Mouse (Mus musculus): ENCODE data around the gene Sdhc. TPM values are rescaled to one million over a fixed set of nuclear protein-coding genes. Genes with fewer than 3 reads are reported as not detected.
"Not testable (repeated sequence)": the region's sequence is repeated elsewhere in the genome, so short reads cannot be mapped to it uniquely, and the experiment has no call there.

The Sdhc gene
- polyA plus RNA-seq, 1 experiment from 2014 or later: 259 TPM

DNA sequence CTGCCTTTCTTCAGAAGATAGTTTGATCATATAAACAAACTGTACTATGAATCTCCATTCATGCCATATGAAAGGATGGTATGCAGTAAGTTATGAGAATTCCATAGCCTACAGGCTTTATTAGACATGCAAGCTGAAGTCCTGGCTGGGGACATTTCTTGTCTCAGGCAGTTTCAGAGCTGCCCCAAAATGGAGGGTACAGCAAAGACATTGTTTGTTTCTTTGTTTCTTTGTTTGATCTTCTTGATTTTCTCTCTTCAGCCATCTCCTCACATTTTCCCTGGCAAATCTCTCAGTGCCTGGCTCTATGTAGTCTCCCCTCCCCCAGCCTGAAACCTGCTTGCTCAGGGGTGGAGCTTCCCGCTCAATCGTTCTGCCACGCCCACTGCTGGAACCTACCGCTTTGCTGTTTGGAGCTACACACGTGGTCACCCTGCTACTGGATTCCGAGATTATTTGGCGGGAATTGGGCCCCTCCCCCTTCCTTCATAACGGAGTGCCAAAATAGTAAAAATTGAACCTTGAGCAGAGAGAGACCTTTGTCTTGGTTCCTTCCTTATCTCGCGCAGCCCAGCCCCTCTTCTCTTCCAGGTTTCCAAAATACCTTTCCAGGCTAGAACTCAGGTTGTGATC lies 62.0 kb downstream of the Sdhc start:
- H3K4me2 ChIP-seq (replicated peaks; ENCODE audit: low read depth, low read length); ATAC-seq (ENCODE audit: low FRiP score); H3K9ac ChIP-seq (ENCODE audit: low read depth, low read length); H3K9me3 ChIP-seq (ENCODE audit: control insufficient read depth, low read length); H3K4me3 ChIP-seq (ENCODE audit: low read depth, low read length); H3K36me3 ChIP-seq (ENCODE audit: control insufficient read depth, insufficient read depth, low read length); H3K4me1 ChIP-seq (replicated peaks; ENCODE audit: control insufficient read depth, insufficient read depth, low read length); H3K27ac ChIP-seq (ENCODE audit: low read depth, low read length): not testable (repeated sequence)
- peak; percentile 27 for DNase-seq (ENCODE audit: low spot score)
- peaks cover 11% of the 10 kb centered on the region for H3K27me3 ChIP-seq (ENCODE audit: control insufficient read depth, insufficient read depth, low read length)
- 4% methylated on average over 10 of the region's 10 CpGs for WGBS

- under 1% methylated on average over 26 of the region's 26 CpGs for WGBS
- Histone ChIP-seq H3K4me1 (replicated peaks; ENCODE audit: control insufficient read depth, insufficient read depth, low read length) (no peaks in the 10 kb centered on the region), H3K4me3 (ENCODE audit: low read depth, low read length) (peak overlapping the region; percentile 43), H3K27ac (ENCODE audit: low read depth, low read length) (no peak overlapping the region), H3K9me3 (ENCODE audit: control insufficient read depth, low read length) (no peaks in the 10 kb centered on the region), H3K36me3 (ENCODE audit: control insufficient read depth, insufficient read depth, low read length) (no peaks in the 10 kb centered on the region), H3K27me3 (ENCODE audit: control insufficient read depth, insufficient read depth, low read length) (peaks cover 15% of the 10 kb centered on the region), H3K4me2 (replicated peaks; ENCODE audit: low read depth, low read length) (peak overlapping the region; percentile 76), H3K9ac (ENCODE audit: low read depth, low read length) (peak overlapping the region; percentile 50; the same call in 1 of the 2 replicates)
- no peak for ATAC-seq (ENCODE audit: low FRiP score)
- DNase-seq (ENCODE audit: low spot score): peak; percentile 69
These were observed 64.7 kb downstream of the Sdhc start for GRCm38 (mm10) chr1:171085718-171086117.

GRCm38 (mm10) chr1:171081512-171082231 lies 68.7 kb downstream of the Sdhc start:
- 34% methylated on average over 7 of the region's 17 CpGs for WGBS
- DNase-seq (ENCODE audit: low spot score); H3K4me1 ChIP-seq (replicated peaks; ENCODE audit: control insufficient read depth, insufficient read depth, low read length); H3K36me3 ChIP-seq (ENCODE audit: control insufficient read depth, insufficient read depth, low read length); H3K4me3 ChIP-seq (ENCODE audit: low read depth, low read length); H3K4me2 ChIP-seq (replicated peaks; ENCODE audit: low read depth, low read length); H3K27ac ChIP-seq (ENCODE audit: low read depth, low read length); H3K9me3 ChIP-seq (ENCODE audit: control insufficient read depth, low read length); H3K9ac ChIP-seq (ENCODE audit: low read depth, low read length): not testable (repeated sequence)
- H3K27me3 ChIP-seq (ENCODE audit: control insufficient read depth, insufficient read depth, low read length): peaks cover 17% of the 10 kb centered on the region
- peak; percentile 31 for ATAC-seq (ENCODE audit: low FRiP score)

DNA sequence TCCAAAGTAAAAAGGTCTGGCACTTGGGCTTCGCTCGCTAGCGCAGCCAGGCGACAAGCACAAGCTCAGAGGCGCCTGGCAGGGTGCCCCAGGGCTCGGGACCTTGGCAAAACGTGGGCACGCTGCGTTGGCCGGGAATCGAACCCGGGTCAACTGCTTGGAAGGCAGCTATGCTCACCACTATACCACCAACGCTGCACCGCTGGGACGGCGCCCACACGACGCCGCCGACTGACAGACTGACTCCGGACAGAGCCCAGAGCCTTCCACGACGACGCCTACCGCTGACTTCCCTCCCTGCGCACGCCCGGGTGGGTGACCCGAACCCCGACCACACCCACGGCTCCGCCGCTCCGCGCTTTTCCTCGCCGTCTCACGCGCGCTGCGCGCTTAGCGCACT lies 70.6 kb downstream of the Sdhc start:
- not testable (repeated sequence) for H3K4me3 ChIP-seq (ENCODE audit: low read depth, low read length); H3K4me2 ChIP-seq (replicated peaks; ENCODE audit: low read depth, low read length); H3K27ac ChIP-seq (ENCODE audit: low read depth, low read length); H3K4me1 ChIP-seq (replicated peaks; ENCODE audit: control insufficient read depth, insufficient read depth, low read length); H3K9me3 ChIP-seq (ENCODE audit: control insufficient read depth, low read length); H3K36me3 ChIP-seq (ENCODE audit: control insufficient read depth, insufficient read depth, low read length); DNase-seq (ENCODE audit: low spot score); H3K9ac ChIP-seq (ENCODE audit: low read depth, low read length)
- WGBS: no CpG with 5 or more reads among the region's 43 CpGs
- H3K27me3 ChIP-seq (ENCODE audit: control insufficient read depth, insufficient read depth, low read length): peaks cover 12% of the 10 kb centered on the region
- ATAC-seq (ENCODE audit: low FRiP score): peak; percentile 33

DNA sequence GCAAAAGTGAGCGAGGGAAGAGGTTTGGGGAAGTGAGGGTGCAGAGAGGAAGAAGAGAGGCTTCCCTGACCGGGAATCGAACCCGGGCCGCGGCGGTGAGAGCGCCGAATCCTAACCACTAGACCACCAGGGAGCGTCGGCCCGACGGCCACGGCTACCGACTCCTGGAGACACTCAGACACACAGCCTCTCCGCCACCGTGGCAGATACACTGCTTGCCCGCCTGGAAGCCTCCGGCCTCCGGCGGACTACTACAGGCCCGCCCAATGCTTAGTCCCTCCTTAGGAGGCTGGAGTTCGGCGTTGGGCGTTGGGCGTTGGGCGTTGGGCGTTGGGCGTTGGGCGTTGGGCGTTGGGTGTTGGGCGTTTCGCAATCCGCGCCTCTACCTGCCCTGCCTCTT lies 71.1 kb downstream of the Sdhc start:
- peak; percentile 56 for ATAC-seq (ENCODE audit: low FRiP score)
- peaks cover 13% of the 10 kb centered on the region for H3K27me3 ChIP-seq (ENCODE audit: control insufficient read depth, insufficient read depth, low read length)
- H3K27ac ChIP-seq (ENCODE audit: low read depth, low read length); H3K4me1 ChIP-seq (replicated peaks; ENCODE audit: control insufficient read depth, insufficient read depth, low read length); H3K4me3 ChIP-seq (ENCODE audit: low read depth, low read length); H3K9ac ChIP-seq (ENCODE audit: low read depth, low read length); H3K36me3 ChIP-seq (ENCODE audit: control insufficient read depth, insufficient read depth, low read length); H3K9me3 ChIP-seq (ENCODE audit: control insufficient read depth, low read length); DNase-seq (ENCODE audit: low spot score); H3K4me2 ChIP-seq (replicated peaks; ENCODE audit: low read depth, low read length): not testable (repeated sequence)
- WGBS: 0% methylated on average over 1 of the region's 35 CpGs

DNA sequence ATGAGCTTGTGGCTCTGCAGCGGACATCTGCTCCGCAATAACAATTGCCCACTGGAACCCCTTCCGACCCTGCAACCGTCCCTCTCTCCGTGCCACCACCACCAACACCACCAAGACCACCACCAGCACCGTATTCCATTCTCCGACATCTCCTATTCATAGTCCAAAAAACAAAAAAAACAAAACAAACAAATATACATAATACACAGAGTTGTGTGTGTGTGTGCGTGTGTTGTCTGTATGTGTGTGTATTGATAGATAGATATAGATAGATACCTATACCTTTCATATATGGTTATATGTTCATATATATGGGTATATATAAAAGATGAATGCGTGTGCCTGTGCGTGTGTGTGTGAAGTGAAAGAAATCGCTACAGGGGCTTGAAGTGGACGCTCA lies 72.0 kb downstream of the Sdhc start:
- Histone ChIP-seq H3K4me3 (ENCODE audit: low read depth, low read length) (peak overlapping the region; percentile 12; the same call in 1 of the 2 replicates), H3K27me3 (ENCODE audit: control insufficient read depth, insufficient read depth, low read length) (peaks cover 20% of the 10 kb centered on the region)
- H3K9me3 ChIP-seq (ENCODE audit: control insufficient read depth, low read length); H3K36me3 ChIP-seq (ENCODE audit: control insufficient read depth, insufficient read depth, low read length); H3K27ac ChIP-seq (ENCODE audit: low read depth, low read length); H3K4me2 ChIP-seq (replicated peaks; ENCODE audit: low read depth, low read length); H3K4me1 ChIP-seq (replicated peaks; ENCODE audit: control insufficient read depth, insufficient read depth, low read length); H3K9ac ChIP-seq (ENCODE audit: low read depth, low read length); ATAC-seq (ENCODE audit: low FRiP score): not testable (repeated sequence)
- peak; percentile 54 for DNase-seq (ENCODE audit: low spot score)
- WGBS: 23% methylated on average over 12 of the region's 12 CpGs

DNA sequence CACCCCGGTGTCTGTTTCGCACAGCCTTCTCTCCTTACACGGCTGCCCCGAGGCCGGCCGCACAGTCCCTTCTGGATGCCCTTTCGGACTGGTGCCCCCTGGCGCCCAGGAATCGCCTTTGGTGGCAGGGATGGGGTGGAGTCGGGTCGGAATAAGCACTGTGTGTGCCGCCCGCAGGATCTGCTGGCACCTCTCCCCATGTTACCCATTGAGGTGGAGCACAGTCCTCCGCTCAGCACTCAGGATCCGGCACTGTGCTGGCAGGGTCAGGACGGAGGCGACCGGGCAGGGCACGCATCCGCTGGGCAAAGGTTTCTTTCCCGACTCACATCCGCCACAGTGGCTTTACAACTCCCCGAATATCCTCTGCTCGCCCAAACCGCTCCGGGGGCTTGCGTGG lies 72.4 kb downstream of the Sdhc start:
- 0 out of 2 replicates have a peak overlapping the region, but pooled peaks have one; percentile 11 for H3K4me2 ChIP-seq (replicated peaks; ENCODE audit: low read depth, low read length)
- 0 out of 2 replicates have a peak overlapping the region, but pooled peaks have one; percentile 19 for H3K4me3 ChIP-seq (ENCODE audit: low read depth, low read length)
- peaks cover 20% of the 10 kb centered on the region for H3K27me3 ChIP-seq (ENCODE audit: control insufficient read depth, insufficient read depth, low read length)

DNA sequence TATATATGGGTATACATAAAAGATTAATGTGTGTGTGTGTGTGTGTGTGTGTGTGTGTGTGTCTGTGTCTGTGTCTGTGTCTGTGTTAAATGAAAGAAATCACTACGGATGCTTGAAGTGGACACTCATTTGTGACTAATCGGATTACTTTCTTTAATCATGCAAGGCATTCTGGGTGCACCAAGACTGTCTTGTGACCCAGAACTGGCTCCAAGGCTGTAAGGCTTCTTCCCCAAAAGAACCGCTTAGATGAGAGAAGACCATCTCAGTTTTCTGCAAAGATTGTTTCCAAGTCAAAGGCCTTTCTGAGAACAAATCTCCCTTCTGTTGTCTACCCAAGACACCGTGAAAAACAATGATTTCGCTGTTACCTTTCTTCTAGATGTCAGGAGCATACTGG lies 73.2 kb downstream of the Sdhc start:
- H3K9me3 ChIP-seq (ENCODE audit: control insufficient read depth, low read length); H3K9ac ChIP-seq (ENCODE audit: low read depth, low read length); H3K27ac ChIP-seq (ENCODE audit: low read depth, low read length); H3K4me1 ChIP-seq (replicated peaks; ENCODE audit: control insufficient read depth, insufficient read depth, low read length); H3K4me3 ChIP-seq (ENCODE audit: low read depth, low read length); DNase-seq (ENCODE audit: low spot score); H3K4me2 ChIP-seq (replicated peaks; ENCODE audit: low read depth, low read length); ATAC-seq (ENCODE audit: low FRiP score); H3K36me3 ChIP-seq (ENCODE audit: control insufficient read depth, insufficient read depth, low read length): not testable (repeated sequence)
- peaks cover 20% of the 10 kb centered on the region for H3K27me3 ChIP-seq (ENCODE audit: control insufficient read depth, insufficient read depth, low read length)
- WGBS: 43% methylated on average over 5 of the region's 5 CpGs

More for the DNA sequence above, 72.4 kb downstream of the Sdhc start:
- H3K9ac ChIP-seq (ENCODE audit: low read depth, low read length); H3K9me3 ChIP-seq (ENCODE audit: control insufficient read depth, low read length); H3K27ac ChIP-seq (ENCODE audit: low read depth, low read length); H3K36me3 ChIP-seq (ENCODE audit: control insufficient read depth, insufficient read depth, low read length); H3K4me1 ChIP-seq (replicated peaks; ENCODE audit: control insufficient read depth, insufficient read depth, low read length); DNase-seq (ENCODE audit: low spot score): not testable (repeated sequence)
- WGBS: 8% methylated on average over 16 of the region's 27 CpGs
- ATAC-seq (ENCODE audit: low FRiP score): peak; percentile 22

All from hindbrain, embryonic 11.5 days (tissue).